Mouse (Mus musculus) telencephalon, adult 2 months (tissue): ENCODE measurements at regions not wholly inside any gene's neighbourhood (a gene's known extent, or its start where the extent isn't known, plus 50 kb on each side); places are given as distances from the start of the nearest gene placed in this dataset.

Source experiments
- DNase-seq: peaks from one replicate; pipeline ENCODE4 v3.0.0-alpha.2; 2011; ENCODE audit warnings: low read depth, low spot score

DNA sequence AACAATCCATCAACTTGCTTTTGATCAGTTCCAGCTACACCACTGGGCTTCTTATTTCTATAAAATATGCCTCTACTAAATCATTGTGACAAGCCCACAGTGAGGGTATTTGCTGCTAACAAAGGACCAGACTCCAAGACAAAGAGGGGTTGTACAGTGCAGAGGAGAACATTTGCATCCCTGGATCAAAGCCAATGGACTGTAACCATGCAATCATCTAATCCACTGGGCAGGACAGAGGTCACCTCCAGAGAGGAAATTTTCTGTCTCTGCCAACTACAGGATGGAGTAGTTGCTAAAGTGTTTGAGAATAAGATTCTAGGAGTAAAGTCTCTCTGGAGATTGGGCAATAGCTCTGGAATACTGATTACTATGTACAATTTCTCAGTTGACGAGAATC, 272.9 kb downstream of the Cox7c start:
- DNase-seq = no peak

DNA sequence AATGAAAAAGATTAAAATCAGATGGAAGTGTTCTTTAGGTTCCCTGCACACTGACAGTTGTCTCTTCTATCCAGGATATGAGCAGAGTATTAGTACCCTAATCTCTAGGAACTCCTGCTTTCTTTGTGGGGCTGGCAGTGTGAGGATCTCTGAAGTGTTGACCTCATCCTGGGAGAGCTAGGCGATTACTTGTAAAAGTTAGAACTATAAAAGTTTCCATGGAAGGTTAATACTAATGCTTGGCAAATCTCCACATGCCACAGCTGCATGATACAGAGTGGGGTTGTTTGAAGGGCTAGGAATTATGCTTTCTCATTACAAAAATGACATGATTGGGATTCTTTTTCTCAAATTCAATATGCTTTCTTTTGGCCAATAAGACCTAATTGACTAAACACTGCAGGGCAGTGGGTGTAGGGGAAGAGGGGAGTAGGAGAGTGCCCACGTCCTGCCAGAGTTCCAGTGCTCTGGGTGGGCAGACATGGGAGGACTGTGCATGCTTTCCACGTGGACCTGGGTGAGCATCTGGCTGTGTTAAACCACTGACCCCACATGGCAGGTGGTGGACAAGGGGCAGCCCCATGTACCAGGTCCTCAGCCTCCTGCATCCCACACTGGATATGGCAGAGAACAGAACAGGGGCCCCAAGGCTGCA, 275.6 kb downstream of the Cox7c start:
- no peak for DNase-seq

DNA sequence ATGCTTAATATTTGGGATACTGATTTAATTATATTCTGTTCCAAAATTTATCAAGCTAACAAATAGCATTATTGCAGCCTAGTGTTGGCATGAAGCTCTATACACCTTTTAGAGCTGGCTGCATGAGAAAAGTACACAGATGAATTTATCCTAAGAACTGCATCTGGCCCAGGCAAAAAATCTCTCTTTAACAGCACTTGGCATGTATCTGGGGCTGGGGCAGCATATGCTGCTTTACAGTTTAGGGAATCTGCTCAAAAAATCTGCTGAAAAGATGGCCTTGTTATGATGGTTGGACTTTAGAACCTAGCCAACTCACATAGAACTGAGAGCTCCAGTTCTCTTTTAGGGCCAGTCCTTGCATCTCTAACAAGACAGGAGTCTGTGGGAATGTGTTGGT, 276.2 kb downstream of the Cox7c start:
- DNase-seq = peak; percentile 16

DNA sequence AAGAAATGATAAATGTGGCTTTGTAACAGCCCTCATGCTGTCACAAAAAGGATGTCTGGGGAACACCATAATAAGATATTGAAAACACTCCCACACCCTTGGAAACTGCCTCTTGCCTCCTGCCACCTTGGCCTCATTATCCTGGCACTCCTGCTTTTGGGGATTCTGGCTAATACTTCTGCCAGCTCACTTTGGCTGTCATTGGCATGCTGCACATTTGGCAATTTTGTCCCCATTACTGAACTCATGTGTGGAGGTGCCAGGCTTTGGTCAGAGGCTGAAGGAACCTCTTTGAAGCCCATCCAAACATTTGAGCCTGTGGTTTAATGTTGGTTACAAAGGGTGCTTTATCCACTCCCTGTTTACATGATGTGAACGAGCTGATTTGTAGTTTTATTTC, 278.2 kb downstream of the Cox7c start:
- DNase-seq = no peak

DNA sequence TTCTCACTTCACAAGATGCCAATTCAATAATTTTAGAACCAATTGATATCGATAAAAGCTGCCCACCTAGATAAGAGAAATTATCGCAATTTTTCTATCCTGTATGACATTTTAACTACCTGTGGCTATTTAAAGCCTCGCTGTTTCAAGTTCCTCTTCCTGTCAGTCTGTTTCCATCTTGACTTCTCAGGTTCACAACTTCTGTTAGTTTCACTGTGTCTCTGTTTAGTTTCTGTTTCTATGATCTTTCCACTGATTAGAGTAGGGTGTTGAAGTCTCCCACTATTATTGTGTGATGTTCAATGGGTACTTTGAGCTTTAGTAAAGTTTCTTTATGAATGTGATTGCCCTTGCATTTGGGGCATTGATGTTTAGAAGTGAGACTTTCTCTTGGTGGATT, 322.1 kb downstream of the Cox7c start:
- no peak for DNase-seq

DNA sequence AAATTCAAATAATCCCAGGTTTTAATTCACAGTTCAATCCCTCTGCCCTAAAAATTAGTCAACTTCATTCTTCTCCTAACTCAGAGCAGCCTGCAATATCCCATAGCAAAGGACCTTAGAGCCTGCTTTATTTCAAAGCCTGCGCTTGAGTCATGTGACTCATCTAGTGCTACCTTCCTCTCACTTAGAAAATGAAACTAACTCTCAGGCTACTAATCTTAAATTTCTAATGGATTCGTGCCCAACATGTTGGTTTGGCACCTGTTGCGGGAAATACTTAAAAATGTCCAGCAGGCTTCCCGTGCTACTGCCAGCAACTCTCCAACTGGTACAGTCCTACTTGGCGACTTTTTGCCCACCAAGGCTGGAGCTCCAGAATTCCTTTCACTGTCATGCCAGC, 322.6 kb downstream of the Cox7c start:
- no peak for DNase-seq

DNA sequence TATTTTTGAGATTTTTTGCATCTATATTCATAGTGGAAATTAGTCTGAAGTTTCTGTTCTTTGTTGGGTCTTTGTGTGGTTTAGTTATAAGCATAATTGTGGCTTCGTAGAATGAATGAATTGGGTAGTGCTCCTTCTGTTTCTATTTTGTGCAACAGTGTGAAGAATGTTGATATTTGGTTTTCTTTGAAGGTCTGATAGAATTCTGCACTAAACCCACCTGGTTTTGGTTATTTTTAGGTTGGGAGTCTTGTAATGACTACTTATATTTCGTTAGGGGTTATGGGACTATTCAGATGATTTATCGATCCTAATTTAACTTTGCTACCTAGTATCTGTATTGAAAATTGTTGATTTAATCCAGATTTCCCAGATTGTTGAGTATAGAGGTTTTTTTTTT, 326.4 kb downstream of the Cox7c start:
- DNase-seq = no peak

DNA sequence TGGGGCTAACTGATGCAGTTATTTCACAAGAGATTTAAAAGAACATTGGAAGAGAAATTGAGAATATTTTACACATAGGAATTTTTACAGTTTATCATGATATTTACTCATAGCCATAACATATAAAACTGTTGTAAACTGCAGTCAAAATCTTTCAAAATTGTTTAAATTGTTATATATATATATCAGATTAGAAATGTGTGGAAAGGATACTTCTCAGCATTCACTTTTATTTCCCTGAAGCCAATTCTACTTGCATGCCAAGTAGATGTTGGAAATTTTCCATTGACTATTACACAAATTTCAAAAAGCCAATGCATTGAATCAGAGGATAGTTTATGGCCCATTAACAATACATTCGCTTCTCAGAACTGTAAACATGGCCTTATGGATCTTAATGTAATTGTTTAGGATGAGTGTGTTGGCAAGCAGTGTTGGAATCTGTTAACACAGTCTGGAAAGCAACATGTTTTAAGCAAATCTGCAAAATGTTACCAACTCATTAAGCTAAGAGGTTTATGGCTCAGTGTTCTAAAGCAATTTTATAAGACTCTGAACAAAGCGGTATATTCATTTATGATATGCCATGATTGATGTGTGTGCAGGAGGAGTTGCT, 330.7 kb downstream of the Cox7c start:
- DNase-seq = peak; percentile 4

DNA sequence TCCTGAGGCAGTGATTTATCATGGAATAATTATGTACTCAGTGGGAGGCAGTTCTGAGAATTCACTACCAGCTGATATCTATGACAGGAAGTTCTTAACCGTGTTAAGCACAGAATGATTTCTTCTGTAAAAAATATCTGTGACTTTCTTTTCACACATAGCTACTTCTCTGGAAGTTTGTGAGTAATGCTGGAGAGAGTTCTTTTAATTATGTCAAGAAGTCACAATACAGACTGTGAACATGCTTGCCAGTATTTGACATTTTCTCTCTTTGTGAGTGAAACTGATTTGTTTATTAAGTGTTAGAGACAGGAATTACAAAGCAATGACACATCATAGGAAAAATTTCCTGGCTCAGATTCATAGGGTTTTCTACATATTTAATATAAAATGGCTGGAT, 354.3 kb downstream of the Cox7c start:
- peak; percentile 4 for DNase-seq
